Mouse (Mus musculus) brain, adult 10 weeks (tissue): ENCODE data around the gene Il27. TPM values are rescaled to one million over a fixed set of nuclear protein-coding genes. Genes with fewer than 3 reads are reported as not detected.

ENCODE experiments used
- polyA plus RNA-seq: library from polyadenylated mRNA; stranded (reverse); fragments of 350-450 nt; fragmentation: Illumina TruSeq; extraction: RNeasy Lipid Tissue Mini Kit (QIAGEN cat#74804); gene quantifications from one replicate; pipeline ENCODE4 v1.2.3, GENCODE M21; 2015; ENCODE audit warnings: low read depth, low replicate concordance

Gene Il27
- not detected for polyA plus RNA-seq

DNA sequence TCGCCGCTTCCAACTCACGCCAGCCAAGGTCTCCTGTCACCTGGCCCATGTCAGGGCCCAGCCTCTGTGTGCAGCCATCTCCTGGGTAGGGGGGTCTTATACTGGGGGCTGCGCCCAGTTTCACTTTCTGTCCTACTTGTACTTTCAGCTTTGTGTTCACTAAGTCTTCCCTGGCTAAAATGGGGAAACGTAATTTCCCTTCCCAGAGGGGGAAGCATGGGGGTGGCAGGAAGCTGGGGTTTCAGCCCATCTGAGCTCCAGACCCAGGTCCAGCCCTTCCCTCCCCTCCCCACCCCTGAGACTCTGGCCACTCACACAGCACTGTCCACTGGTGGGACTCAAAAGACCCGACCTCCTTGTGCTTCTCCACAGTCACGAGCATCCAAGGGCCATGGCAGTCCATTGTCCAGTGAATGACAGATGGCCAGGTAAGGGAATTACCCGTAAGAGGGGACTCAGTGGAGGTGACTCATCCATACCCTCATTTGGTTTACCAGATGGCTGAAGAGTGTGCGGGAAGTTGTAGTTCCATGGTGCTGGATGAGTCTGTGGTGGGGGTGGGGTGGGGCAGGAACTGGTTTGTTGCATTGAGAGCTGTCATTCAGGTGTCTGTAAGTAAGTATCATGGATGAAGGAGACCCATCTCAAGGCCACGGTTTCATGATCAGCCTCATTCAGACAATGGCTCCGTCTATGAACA lies at the start of gene Il27:
TSS of gene Il27 (minus strand) at position 80 of the 700 bp plus-strand sequence.

DNA sequence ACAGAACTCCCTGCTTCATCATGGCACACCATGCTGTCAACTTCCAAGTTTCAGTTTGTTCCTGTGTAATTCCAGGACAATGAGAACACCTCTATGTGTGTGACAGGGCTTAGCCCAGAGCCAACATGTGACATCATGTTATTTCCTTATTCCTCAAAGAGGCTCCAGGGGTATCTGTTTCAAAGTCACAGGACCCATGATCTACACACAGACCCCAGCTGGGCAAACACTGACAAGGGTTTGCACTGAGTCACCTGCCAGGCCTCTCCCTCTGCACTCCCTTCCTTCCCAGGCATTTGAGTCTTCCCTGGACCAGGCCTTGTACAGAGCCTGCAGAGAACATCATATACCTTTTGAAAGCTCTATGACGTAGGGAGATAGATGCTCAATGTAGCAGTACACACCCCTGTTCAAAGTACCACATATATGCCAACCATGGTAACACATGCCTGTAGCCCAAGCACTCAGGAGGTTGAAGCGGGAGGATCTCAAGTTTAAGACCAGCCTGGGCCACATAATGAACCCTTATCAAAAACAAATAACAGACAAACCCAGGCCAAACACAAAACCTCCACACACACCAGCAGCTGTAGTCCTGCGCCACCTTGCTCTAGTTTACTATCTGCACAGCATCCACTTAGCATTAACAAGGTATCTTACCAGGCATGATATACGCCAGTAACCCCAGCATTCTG lies 36.2 kb upstream of the Il27 start, which contains the start of gene Nupr1:
TSS of gene Nupr1 (minus strand) at position 38 of the 695 bp plus-strand sequence.

DNA sequence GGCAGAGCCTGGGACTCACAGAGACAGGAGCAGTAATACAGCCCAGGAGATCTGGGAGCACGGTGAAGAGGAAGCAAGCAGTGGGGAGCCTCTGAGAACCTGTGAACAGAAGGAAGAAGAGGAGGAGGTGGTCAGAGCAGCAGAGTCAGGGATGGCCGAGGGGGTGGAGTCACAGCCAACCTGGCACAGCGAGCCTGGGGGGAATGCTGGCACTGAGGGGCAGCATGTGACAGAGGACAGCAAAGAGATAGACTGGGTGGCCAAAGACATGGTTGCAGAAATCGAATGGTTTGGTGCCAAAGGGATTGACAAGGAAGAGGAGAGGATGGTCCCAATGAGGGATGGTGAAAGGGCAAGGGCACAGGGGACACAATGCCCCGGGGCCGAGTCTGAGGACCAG lies 9.0 kb downstream of the Il27 start, which contains the start of gene Cln3:
TSS of gene Cln3 (minus strand) at position 101 of the 400 bp plus-strand sequence.

DNA sequence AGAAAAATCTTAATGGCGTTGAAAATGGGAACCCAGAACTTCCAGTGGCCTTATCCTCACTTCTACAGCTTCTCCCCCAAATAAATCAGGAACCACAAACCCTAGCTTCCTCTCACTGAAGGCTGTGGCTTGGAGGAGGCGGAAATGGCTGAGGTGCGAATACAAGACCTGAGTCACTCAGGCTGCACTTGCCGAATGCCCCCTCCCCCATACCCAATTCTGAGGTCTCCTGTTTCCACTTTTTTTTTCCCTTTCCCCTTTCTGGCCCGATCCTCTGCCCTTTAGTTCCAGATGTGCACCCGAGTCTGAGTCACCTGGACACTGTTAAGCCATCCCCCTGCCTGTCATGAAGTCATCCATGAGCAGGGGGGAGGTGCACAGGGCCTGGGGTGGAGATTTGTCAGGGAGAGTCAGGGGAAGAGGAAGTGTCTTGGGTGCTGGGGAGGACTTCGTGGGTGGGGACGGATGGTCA lies 10.2 kb downstream of the Il27 start, which contains the start of gene Apobr:
TSS of gene Apobr (plus strand) at position 437 of the 472 bp plus-strand sequence.

DNA sequence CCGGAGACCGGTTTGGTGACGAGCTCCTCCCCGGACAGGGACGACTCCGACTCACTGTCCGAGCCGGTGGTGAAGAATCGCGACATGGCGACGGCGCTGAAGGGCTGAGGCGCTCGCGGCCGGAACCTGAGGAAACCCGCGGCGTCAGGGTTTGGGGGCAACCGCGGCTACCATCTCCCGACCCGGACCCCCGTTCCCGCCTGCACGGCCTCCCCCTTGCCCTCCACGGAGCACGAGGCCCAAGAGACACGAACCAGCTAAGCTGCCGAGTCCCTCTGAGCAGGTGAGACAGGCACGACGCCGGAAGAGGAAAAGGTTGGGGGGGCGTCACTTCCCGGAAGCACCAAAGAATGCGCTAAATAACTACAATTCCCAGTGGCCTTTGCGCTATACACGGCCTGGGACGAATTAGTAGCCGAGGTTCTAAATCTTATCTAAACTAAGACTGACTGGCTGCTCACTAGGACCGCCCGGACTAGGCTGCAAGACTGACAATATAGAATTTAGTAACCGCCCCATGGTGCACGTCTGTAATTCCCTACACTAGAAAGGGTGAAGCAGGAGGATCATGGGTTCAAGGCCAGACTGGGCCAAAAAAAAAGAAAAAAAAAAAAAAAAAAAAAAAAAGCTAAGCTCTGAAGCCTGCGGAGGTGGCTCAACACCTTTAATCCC lies 28.5 kb downstream of the Il27 start, which contains the start of gene Eif3c:
TSS of gene Eif3c (minus strand) at position 318 of the 672 bp plus-strand sequence.

Other genes starting within 250 kb of the Il27 start
- 1.1 TPM for gene Lat, start 225.4 kb downstream of the Il27 start, polyA plus RNA-seq
- 62.2 TPM for gene Spns1, start 217.5 kb downstream of the Il27 start, polyA plus RNA-seq
- gene Nfatc2ip, start 198.2 kb downstream of the Il27 start, polyA plus RNA-seq = 4.5 TPM
- not detected for gene Cd19, start 180.1 kb downstream of the Il27 start, polyA plus RNA-seq
- 11.4 TPM for gene Rabep2, start 166.2 kb downstream of the Il27 start, polyA plus RNA-seq
- gene Atp2a1, start 131.8 kb downstream of the Il27 start, polyA plus RNA-seq = 3.4 TPM
- gene Sh2b1, start 119.5 kb downstream of the Il27 start, polyA plus RNA-seq = 59.1 TPM
- gene Tufm, start 107.6 kb downstream of the Il27 start, polyA plus RNA-seq = 89.6 TPM
- 90.7 TPM for gene Atxn2l, start 91.5 kb downstream of the Il27 start, polyA plus RNA-seq
- gene Eif3c, start 28.5 kb downstream of the Il27 start, polyA plus RNA-seq = 135 TPM
- 0.80 TPM for gene Apobr, start 10.0 kb downstream of the Il27 start, polyA plus RNA-seq
- gene Cln3, start 9.1 kb downstream of the Il27 start, polyA plus RNA-seq = 21.6 TPM
- gene Nupr1, start 35.9 kb upstream of the Il27 start, polyA plus RNA-seq = 19.3 TPM
- 22.6 TPM for gene Sgf29, start 54.4 kb upstream of the Il27 start, polyA plus RNA-seq
- gene Sult1a1, start 81.5 kb upstream of the Il27 start, polyA plus RNA-seq = 21.5 TPM
- 64.2 TPM for gene Bola2, start 100.5 kb upstream of the Il27 start, polyA plus RNA-seq
- 14.6 TPM for gene Slx1b, start 100.8 kb upstream of the Il27 start, polyA plus RNA-seq
- gene Coro1a, start 112.8 kb upstream of the Il27 start, polyA plus RNA-seq = 136 TPM
- gene Mapk3, start 164.7 kb upstream of the Il27 start, polyA plus RNA-seq = 169 TPM
- gene Gdpd3, start 171.4 kb upstream of the Il27 start, polyA plus RNA-seq = 2.1 TPM
- 387 TPM for gene Ypel3, start 182.0 kb upstream of the Il27 start, polyA plus RNA-seq
- gene Tbx6, start 186.5 kb upstream of the Il27 start, polyA plus RNA-seq = 1.5 TPM
- gene Ppp4c, start 197.6 kb upstream of the Il27 start, polyA plus RNA-seq = 61.6 TPM
- 55.7 TPM for gene Fam57b, start 202.7 kb upstream of the Il27 start, polyA plus RNA-seq
- gene 4930451I11Rik, start 236.7 kb upstream of the Il27 start, polyA plus RNA-seq = not detected